Mouse (Mus musculus) spleen, adult 2 months (tissue): ENCODE results near the gene Thrsp.

Source experiments
- CTCF ChIP-seq: fragments of 200-500 bp; IDR thresholded peaks from 2 replicates; pipeline ENCODE4 v1.5.1; 2011; ENCODE audit warnings: mild to moderate bottlenecking, inconsistent platforms; ENCODE audit not compliant: insufficient read depth, insufficient read length, insufficient replicate concordance; ENCODE audit errors: extremely low read depth
- POLR2A ChIP-seq: fragments of 200-500 bp; IDR thresholded peaks from 2 replicates; pipeline ENCODE4 v1.6.1; 2011; ENCODE audit warnings: low read depth, low read length, inconsistent platforms

GRCm38 (mm10) chr7:97411575-97411974 is 6.0 kb downstream of the Thrsp start:
- TF ChIP-seq POLR2A (no peak), CTCF (no peak)
